Mouse (Mus musculus) neural tube, embryonic 11.5 days (tissue): Measurements from ENCODE around the gene Cntn4. TPM values are rescaled to one million over a fixed set of nuclear protein-coding genes. Genes with fewer than 3 reads are reported as not detected.

Source experiments
- ATAC-seq: fragments of 200-750 bp; cut with Nextera tagmentation; 2 replicates; pipeline ENCODE4 v1.8.0; 2017; ENCODE audit warnings: moderate number of reproducible peaks, mild to moderate bottlenecking, moderate TSS enrichment, moderate library complexity; ENCODE audit not compliant: insufficient read depth, low FRiP score, low TSS enrichment
- DNase-seq: peaks from one replicate; pipeline ENCODE4 v3.0.0-alpha.2; 2015; ENCODE audit warnings: low spot score
- H3K27ac ChIP-seq: fragments of 300-500 bp; sonication (generic); 2 replicates; pipeline ENCODE4 v1.5.1; 2014; ENCODE audit warnings: low read depth, mild to moderate bottlenecking, low read length
- H3K27me3 ChIP-seq: fragments of 300-500 bp; sonication (generic); 2 replicates; pipeline ENCODE4 v1.6.1; 2014; ENCODE audit warnings: mild to moderate bottlenecking, low read length, mixed read lengths; ENCODE audit not compliant: control insufficient read depth, insufficient read depth
- H3K36me3 ChIP-seq: fragments of 300-500 bp; sonication (generic); 2 replicates; pipeline ENCODE4 v1.6.1; 2014; ENCODE audit warnings: mild to moderate bottlenecking, low read length, moderate library complexity, mixed read lengths; ENCODE audit not compliant: control insufficient read depth, insufficient read depth
- H3K4me1 ChIP-seq: fragments of 300-500 bp; sonication (generic); 2 replicates; pipeline ENCODE4 v1.6.1; 2014; ENCODE audit warnings: low read length, mixed read lengths; ENCODE audit not compliant: control insufficient read depth, insufficient read depth
- H3K4me2 ChIP-seq: fragments of 300-500 bp; sonication (generic); 2 replicates; pipeline ENCODE4 v1.6.1; 2014; ENCODE audit warnings: low read depth, mild to moderate bottlenecking, moderate library complexity
- H3K4me3 ChIP-seq: fragments of 300-500 bp; sonication (generic); 2 replicates; pipeline ENCODE4 v1.5.1; 2014; ENCODE audit warnings: low read depth, low read length
- H3K9ac ChIP-seq: fragments of 300-500 bp; sonication (generic); 2 replicates; pipeline ENCODE4 v1.6.1; 2014; ENCODE audit warnings: mild to moderate bottlenecking, low read length
- H3K9me3 ChIP-seq: fragments of 300-500 bp; sonication (generic); 2 replicates; pipeline ENCODE4 v1.6.1; 2016; ENCODE audit warnings: low read length; ENCODE audit not compliant: control insufficient read depth
- WGBS: fragments of 180-500 bp; shearing (Covaris S2); extraction: QIAGEN DNeasy Blood & Tissue Kit; methylation state at CpG from one replicate; pipeline ENCODE4 v1.1.7; 2014; 5-methylcytosine and 5-hydroxymethylcytosine counted together
- polyA plus RNA-seq: library from polyadenylated mRNA; unstranded; fragments of >200 nt; fragmentation: Nextera tagmentation; extraction: Ambion mirVana; gene quantifications from 2 replicates; pipeline ENCODE4 v1.2.1, GENCODE M21; 2014

Gene Cntn4
- polyA plus RNA-seq, 1 experiment from 2014 or later, result 1.4 TPM

DNA sequence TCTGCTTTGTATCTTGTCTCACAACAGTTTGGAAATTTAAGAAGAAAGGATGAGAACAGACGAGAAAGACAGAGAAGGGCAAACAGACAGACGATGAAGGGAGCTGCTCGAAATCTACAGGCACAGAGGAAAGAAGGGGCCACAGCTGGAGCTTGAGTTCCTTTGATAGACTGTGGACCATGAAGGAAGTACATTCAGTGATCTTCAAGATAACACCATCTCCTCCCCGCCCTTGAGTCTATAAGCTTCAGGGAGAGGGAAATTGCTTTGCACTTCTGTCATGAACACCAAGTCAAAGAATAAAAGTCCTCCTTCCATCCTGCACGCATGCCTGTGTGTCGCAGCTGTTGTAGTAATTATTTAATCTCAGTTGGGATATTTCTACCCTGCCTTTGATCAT is 1048.6 kb downstream of the Cntn4 start:
- H3K9me3 ChIP-seq, result no peaks in the 10 kb centered on the region
- H3K4me2 ChIP-seq, result no peak overlapping the region
- no peaks in the 10 kb centered on the region for H3K27me3 ChIP-seq
- no peak overlapping the region for H3K9ac ChIP-seq
- no peak for DNase-seq
- H3K36me3 ChIP-seq, result no peaks in the 10 kb centered on the region
- ATAC-seq, result no peak
- H3K27ac ChIP-seq, result no peak overlapping the region
- no peaks in the 10 kb centered on the region for H3K4me1 ChIP-seq
- 91% methylated on average over 6 of the region's 6 CpGs for WGBS
- H3K4me3 ChIP-seq, result no peak overlapping the region

DNA sequence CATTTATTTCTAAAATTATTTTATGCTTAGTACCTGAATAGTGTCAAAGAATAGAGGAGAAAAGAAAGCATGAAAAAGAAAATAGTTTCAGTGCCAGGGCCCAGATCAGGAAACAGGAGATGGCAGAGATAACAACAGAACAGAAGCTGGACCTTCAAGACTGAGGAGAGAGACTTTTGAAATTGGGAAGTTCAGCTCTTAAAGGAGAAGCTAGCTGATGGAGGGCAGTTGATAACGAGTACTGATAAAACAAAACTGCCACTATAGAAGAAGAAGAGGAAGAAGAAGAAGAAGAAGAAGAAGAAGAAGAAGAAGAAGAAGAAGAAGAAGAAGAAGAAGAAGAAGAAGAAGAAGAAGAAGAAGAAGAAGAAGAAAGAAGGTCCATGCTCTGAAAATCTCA is 1050.2 kb downstream of the Cntn4 start:
- Histone ChIP-seq H3K9me3 (no peaks in the 10 kb centered on the region), H3K4me2 (no peak overlapping the region), H3K4me1 (no peaks in the 10 kb centered on the region), H3K27ac (no peak overlapping the region), H3K27me3 (no peaks in the 10 kb centered on the region), H3K9ac (no peak overlapping the region), H3K4me3 (no peak overlapping the region), H3K36me3 (no peaks in the 10 kb centered on the region)
- ATAC-seq (no peak), DNase-seq (no peak)
- WGBS, result 75% methylated on average over 1 of the region's 1 CpGs

DNA sequence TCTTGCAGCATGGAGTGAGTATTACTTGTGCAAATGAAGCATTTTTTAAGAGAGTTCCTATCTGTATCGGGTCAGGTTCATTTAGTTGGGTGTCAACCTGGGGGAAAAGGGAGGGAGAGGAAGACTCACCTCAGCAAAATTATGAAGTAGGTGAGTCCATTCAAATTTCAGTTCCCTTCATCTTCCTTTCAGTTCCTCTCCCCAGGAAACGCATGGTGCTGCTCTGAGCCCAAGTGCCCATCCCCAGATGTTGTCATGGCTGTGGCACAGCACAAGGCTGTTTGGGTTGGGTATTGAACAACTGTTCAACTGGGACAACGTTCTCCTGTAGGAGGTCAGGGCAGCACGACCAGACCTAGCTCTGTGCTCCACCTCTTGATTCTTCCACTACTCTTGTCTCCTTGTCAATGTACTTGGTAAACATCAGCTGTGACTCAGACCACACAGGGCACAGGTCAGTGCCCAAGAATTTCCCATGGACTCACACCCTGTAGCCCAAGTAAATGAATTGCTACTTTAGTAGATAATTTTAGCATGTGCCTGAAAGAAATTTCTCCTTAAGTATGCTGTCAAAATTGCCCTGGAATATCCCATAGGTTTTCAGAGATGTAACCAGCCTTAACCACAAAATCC is 1052.3 kb downstream of the Cntn4 start:
- no peak overlapping the region for H3K4me3 ChIP-seq
- H3K4me2 ChIP-seq, result no peak overlapping the region
- H3K9me3 ChIP-seq, result no peaks in the 10 kb centered on the region
- no peaks in the 10 kb centered on the region for H3K4me1 ChIP-seq
- H3K27ac ChIP-seq, result no peak overlapping the region
- no peaks in the 10 kb centered on the region for H3K36me3 ChIP-seq
- DNase-seq, result no peak
- no peaks in the 10 kb centered on the region for H3K27me3 ChIP-seq
- H3K9ac ChIP-seq, result no peak overlapping the region
- WGBS, result 84% methylated on average over 4 of the region's 4 CpGs
- ATAC-seq, result no peak

DNA sequence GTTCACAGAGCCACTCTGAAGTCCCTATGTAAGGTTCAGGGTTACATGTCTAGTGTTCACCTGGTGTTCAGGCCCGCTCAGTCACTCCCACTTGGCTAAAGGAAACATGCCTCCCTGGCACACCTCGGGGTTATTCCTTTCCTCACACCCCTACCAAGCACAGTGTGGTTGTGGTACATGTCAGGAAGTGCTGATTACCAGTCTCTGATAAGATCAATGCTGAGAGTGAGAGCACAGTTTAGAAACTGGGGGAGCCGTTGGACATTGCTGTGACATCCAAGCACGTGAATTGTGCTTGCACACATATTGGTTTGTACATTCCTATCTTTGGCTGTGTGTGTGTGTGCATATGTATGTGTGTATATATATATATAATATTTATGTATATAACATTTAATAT is 1055.1 kb downstream of the Cntn4 start:
- 85% methylated on average over 4 of the region's 4 CpGs for WGBS
- Histone ChIP-seq H3K9ac (no peak overlapping the region), H3K9me3 (no peaks in the 10 kb centered on the region), H3K27ac (no peak overlapping the region), H3K4me2 (no peak overlapping the region), H3K27me3 (no peaks in the 10 kb centered on the region), H3K4me1 (no peaks in the 10 kb centered on the region), H3K4me3 (no peak overlapping the region), H3K36me3 (no peaks in the 10 kb centered on the region)
- ATAC-seq (no peak), DNase-seq (no peak)

DNA sequence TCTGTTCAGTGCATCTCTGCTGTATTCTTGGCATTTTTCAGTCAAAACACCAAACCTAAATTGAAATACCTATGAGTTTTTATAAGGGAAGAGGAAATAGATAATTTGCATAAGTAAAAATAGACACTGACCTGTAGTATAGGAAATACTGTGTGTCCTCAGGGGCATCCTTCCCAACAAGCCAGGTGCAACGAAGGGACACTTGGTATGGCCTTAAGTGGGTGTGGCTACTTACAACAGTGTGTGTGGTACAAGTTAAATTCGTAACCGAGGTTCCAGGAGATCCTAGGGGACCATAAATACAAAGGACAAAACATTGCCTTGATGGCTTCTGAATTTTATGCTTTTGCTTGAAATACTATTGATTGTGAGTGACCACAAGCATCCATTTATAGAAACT is 1060.8 kb downstream of the Cntn4 start:
- Histone ChIP-seq H3K4me2 (no peak overlapping the region), H3K9me3 (no peaks in the 10 kb centered on the region), H3K4me3 (no peak overlapping the region), H3K27ac (no peak overlapping the region), H3K36me3 (no peaks in the 10 kb centered on the region), H3K9ac (no peak overlapping the region), H3K4me1 (no peaks in the 10 kb centered on the region), H3K27me3 (no peaks in the 10 kb centered on the region)
- ATAC-seq (no peak), DNase-seq (no peak)
- WGBS, result 82% methylated on average over 3 of the region's 3 CpGs

DNA sequence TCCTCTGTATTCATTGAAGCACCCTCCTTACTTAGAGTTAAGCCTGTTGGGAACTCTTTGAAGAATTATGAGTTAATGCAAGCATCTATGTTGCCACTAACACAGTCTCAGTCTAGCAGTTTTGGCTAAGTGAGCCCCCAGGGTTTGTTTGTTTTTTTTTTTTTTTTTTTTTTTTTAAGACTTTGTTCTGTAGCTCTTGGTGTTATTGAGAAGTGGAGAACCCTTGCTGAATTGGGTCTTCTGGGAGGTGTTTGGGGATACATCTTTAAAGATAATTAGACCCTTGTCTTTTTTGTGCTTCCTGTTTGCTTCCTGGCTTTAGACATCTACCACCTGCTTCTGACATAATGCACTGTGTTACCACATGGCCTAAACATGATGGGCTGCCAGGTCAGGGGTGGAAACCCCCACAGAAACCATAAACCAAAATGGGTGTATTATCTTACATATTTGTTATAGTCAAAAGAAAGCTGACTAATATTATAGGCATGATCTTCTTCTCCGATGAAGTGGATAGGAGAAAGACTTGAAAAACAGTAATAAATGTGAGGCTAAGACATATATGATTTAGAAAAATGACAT is 1062.9 kb downstream of the Cntn4 start:
- DNase-seq (no peak), ATAC-seq (no peak)
- no peaks in the 10 kb centered on the region for H3K27me3 ChIP-seq
- H3K4me1 ChIP-seq, result no peaks in the 10 kb centered on the region
- no peak overlapping the region for H3K9ac ChIP-seq
- H3K4me3 ChIP-seq, result no peak overlapping the region
- no peaks in the 10 kb centered on the region for H3K9me3 ChIP-seq
- no peak overlapping the region for H3K27ac ChIP-seq
- H3K4me2 ChIP-seq, result no peak overlapping the region
- 93% methylated on average over 1 of the region's 1 CpGs for WGBS
- no peaks in the 10 kb centered on the region for H3K36me3 ChIP-seq

DNA sequence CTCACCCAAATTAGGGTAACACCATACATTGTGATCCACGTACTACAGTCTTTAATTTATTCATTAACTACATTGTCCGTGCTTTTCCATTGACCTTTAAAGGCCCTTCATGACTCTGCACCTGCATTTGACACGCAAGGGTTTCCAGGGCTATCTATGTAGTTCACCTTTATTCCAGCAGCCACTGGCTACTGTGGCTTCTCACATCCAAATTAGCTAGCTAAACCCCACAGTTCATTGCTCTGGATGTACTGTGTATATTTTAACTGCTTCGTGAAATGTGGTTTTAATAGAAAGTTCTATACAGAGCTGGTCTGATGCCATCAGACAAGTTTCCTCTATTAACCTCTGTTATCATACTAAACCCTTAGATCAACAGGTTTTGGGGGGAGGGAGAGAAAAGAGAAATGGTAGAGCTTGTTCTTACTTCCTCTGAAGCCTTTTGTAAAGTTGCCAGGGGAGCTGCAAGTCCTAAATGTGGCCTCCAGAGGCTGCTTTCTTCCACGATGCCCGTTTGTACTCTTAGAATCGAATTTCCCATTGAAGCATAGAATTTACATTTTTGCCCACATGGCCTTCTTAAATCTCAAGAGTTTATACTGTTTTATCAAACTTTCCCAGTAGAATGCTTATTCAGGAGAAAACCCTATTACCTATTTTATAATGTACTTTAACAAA is 1066.2 kb downstream of the Cntn4 start:
- no peak for ATAC-seq
- Histone ChIP-seq H3K4me3 (no peak overlapping the region), H3K9ac (no peak overlapping the region), H3K9me3 (no peaks in the 10 kb centered on the region), H3K36me3 (no peaks in the 10 kb centered on the region), H3K27me3 (no peaks in the 10 kb centered on the region), H3K4me2 (no peak overlapping the region), H3K4me1 (no peaks in the 10 kb centered on the region), H3K27ac (no peak overlapping the region)
- 86% methylated on average over 7 of the region's 7 CpGs for WGBS
- DNase-seq, result no peak

DNA sequence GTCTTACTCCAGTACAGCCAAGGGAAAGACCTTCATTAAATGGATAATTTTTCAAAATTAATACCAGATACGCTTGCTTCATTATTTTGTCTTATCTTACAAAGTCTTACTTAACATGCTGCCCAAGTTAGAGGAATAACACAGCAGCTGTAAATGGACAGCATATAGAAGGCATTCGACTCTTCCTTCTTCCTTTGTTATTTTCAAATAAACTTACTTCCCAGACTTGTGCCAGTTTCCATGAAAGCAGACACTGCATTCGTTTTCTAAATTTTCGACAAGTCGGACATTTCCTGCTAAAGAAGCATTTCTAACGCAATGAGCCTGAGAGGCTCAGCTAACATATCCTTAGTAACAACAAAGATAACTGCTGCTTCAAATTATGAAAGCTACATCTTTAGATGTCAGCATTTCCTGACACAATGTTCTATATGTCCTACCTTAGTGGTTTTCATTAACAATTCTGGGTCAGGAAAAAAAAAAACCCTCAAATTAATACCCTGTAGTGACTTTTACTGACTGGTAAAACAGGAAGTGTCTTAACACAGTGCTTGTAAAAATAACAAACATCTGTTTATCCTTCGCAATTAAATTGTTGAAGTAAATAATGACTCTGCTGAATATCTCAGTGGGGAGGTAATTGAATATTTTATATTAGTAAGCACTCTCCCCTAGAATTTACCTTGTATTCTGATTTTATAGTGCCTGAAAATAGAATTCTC is 1068.4 kb downstream of the Cntn4 start:
- no peak for ATAC-seq
- no peak overlapping the region for H3K4me2 ChIP-seq

More for the DNA sequence above, 1068.4 kb downstream of the Cntn4 start:
- 89% methylated on average over 7 of the region's 7 CpGs for WGBS
- Histone ChIP-seq H3K27ac (no peak overlapping the region), H3K27me3 (no peaks in the 10 kb centered on the region), H3K9me3 (no peaks in the 10 kb centered on the region), H3K36me3 (no peaks in the 10 kb centered on the region), H3K9ac (no peak overlapping the region), H3K4me3 (no peak overlapping the region), H3K4me1 (no peaks in the 10 kb centered on the region)
- DNase-seq, result no peak
